8 mouse cellular contexts compared by ENCODE assay signal in genomic region chr11:115812533-115813420, GRCm38 (mm10). TPM values are rescaled to one million over a fixed set of nuclear protein-coding genes. Genes with fewer than 3 reads are reported as not detected.
DNase-seq lines count a peak whose midpoint lies in the region; ATAC-seq and TF ChIP-seq lines count a peak whose summit lies in the region.

No protein-coding gene starts in this region.

- no peak overlapping the region for H3K27ac ChIP-seq in embryonic fibroblast, embryonic 13.5 days (ENCODE audit: insufficient read depth, low read length)
- peak overlapping the region; percentile 53 for H3K27ac ChIP-seq in hindbrain, embryonic 16.5 days (ENCODE audit: low read depth, low read length)
- H3K27ac ChIP-seq in liver, embryonic 15.5 days (replicated peaks): peak overlapping the region; percentile 83

- H3K36me3 ChIP-seq in hindbrain, embryonic 16.5 days (ENCODE audit: control insufficient read depth, insufficient read depth, low read length): no peaks in the 10 kb centered on the region
- peaks cover 29% of the 10 kb centered on the region for H3K36me3 ChIP-seq in liver, embryonic 15.5 days (replicated peaks)

- intact Hi-C loops in gastrocnemius, postnatal 14 days (cut with DNase I; ENCODE audit: low total_unique reads): loop anchor here (10.0 kb wide), 1 partner anchor 168 kb away; no protein-coding TSS in a partner anchor

- no peaks in the 10 kb centered on the region for H3K27me3 ChIP-seq in hindbrain, embryonic 16.5 days (replicated peaks; ENCODE audit: control insufficient read depth, insufficient read depth, low read length)
- H3K27me3 ChIP-seq in liver, embryonic 15.5 days: no peaks in the 10 kb centered on the region

- no peak for TF ChIP-seq POLR2A in embryonic fibroblast, embryonic 13.5 days (IDR thresholded peaks at IDR 0.05; ENCODE audit: low read depth, low read length)

- no peak for ATAC-seq in cerebellum, adult (ENCODE audit: insufficient number of reproducible peaks, low FRiP score, low TSS enrichment)
- peak; percentile 3; the same call in 1 of the 2 replicates for ATAC-seq in hindbrain, embryonic 16.5 days
- ATAC-seq in liver, embryonic 15.5 days (ENCODE audit: insufficient read depth): peak; percentile 2

- H3K4me3 ChIP-seq in embryonic fibroblast, embryonic 13.5 days (ENCODE audit: insufficient read depth, low read length): peak overlapping the region; percentile 80
- H3K4me3 ChIP-seq in hindbrain, embryonic 16.5 days (ENCODE audit: low read length): peak overlapping the region; percentile 91
- peak overlapping the region; percentile 80 for H3K4me3 ChIP-seq in liver, embryonic 15.5 days (replicated peaks)

- no peaks in the 10 kb centered on the region for H3K9me3 ChIP-seq in hindbrain, embryonic 16.5 days (ENCODE audit: control insufficient read depth, low read length)
- no peaks in the 10 kb centered on the region for H3K9me3 ChIP-seq in liver, embryonic 15.5 days (replicated peaks)

- TF ChIP-seq CTCF in embryonic fibroblast, embryonic 13.5 days (IDR thresholded peaks at IDR 0.05; ENCODE audit: borderline replicate concordance, insufficient read depth, low read length): no peak

- 2% methylated on average over 25 of the region's 28 CpGs for WGBS in hindbrain, embryonic 16.5 days
- 10% methylated on average over 28 of the region's 28 CpGs for WGBS in liver, embryonic 15.5 days (ENCODE audit: insufficient replicate concordance)

- peaks cover 2% of the 10 kb centered on the region; the same call in 1 of the 2 replicates for H3K4me1 ChIP-seq in embryonic fibroblast, embryonic 13.5 days (ENCODE audit: control insufficient read depth, insufficient read depth, low read length)
- peaks cover 53% of the 10 kb centered on the region for H3K4me1 ChIP-seq in hindbrain, embryonic 16.5 days (ENCODE audit: control insufficient read depth, insufficient read depth, low read depth, low read length)
- H3K4me1 ChIP-seq in liver, embryonic 15.5 days (replicated peaks): peaks cover 81% of the 10 kb centered on the region

- H3K9ac ChIP-seq in hindbrain, embryonic 16.5 days (ENCODE audit: low read depth, low read length): peak overlapping the region; percentile 63
- H3K9ac ChIP-seq in liver, embryonic 15.5 days: peak overlapping the region; percentile 79

- H3K4me2 ChIP-seq in hindbrain, embryonic 16.5 days (ENCODE audit: low read length): peak overlapping the region; percentile 98
- peak overlapping the region; percentile 100 for H3K4me2 ChIP-seq in liver, embryonic 15.5 days

- peak; percentile 33 to 40 for DNase-seq in cerebellum, adult 18-20 months
- peak; percentile 10 for DNase-seq in MN1 (ENCODE audit: low spot score)
- peak; percentile 68 for DNase-seq in testis, postnatal 10 days (ENCODE audit: low spot score)
- no peak for DNase-seq in gastrocnemius, postnatal 14 days

RNA-seq across cellular contexts. Expression of gene Caskin2, which starts 0.7 kb away (rescaled TPM):
- 10.0 and 13.1 TPM in 2 replicates for polyA plus RNA-seq in embryonic fibroblast, embryonic 13.5 days (2011; ENCODE audit: insufficient read length, low read depth, missing spikeins)
- 9.0 and 12.6 TPM in 2 replicates for polyA plus RNA-seq in hindbrain, embryonic 16.5 days (2015; fragmentation: Nextera tagmentation; extraction: Ambion mirVana)
- polyA plus RNA-seq in liver, embryonic 15.5 days (2015; fragmentation: Nextera tagmentation; extraction: Ambion mirVana): 5.7 and 6.7 TPM in 2 replicates
- total RNA-seq in gastrocnemius, postnatal 14 days (2021): 10 to 100 TPM; 18.4 to 20.1 TPM

RNA-seq across cellular contexts. Expression of gene Tsen54, which starts 1.7 kb away (rescaled TPM):
- polyA plus RNA-seq in embryonic fibroblast, embryonic 13.5 days (2011; ENCODE audit: insufficient read length, low read depth, missing spikeins): 10.1 and 12.2 TPM in 2 replicates
- 18.7 and 23.3 TPM in 2 replicates for polyA plus RNA-seq in hindbrain, embryonic 16.5 days (2015; fragmentation: Nextera tagmentation; extraction: Ambion mirVana)
- 13.7 and 18.7 TPM in 2 replicates for polyA plus RNA-seq in liver, embryonic 15.5 days (2015; fragmentation: Nextera tagmentation; extraction: Ambion mirVana)
- total RNA-seq in gastrocnemius, postnatal 14 days (2021): 1 to 10 TPM; 5.8 to 7.8 TPM

RNA-seq across cellular contexts. Expression of gene Llgl2, which starts 11.1 kb away (rescaled TPM):
- polyA plus RNA-seq in embryonic fibroblast, embryonic 13.5 days (2011; ENCODE audit: insufficient read length, low read depth, missing spikeins): 3.0 and 3.7 TPM in 2 replicates
- 1.3 and 2.1 TPM in 2 replicates for polyA plus RNA-seq in hindbrain, embryonic 16.5 days (2015; fragmentation: Nextera tagmentation; extraction: Ambion mirVana)
- polyA plus RNA-seq in liver, embryonic 15.5 days (2015; fragmentation: Nextera tagmentation; extraction: Ambion mirVana): 11.9 and 16.2 TPM in 2 replicates
- total RNA-seq in gastrocnemius, postnatal 14 days (2021): 10 to 100 TPM; 11.2 to 11.5 TPM

RNA-seq across cellular contexts. Expression of gene Myo15b, which starts 45.4 kb away (rescaled TPM):
- polyA plus RNA-seq in embryonic fibroblast, embryonic 13.5 days (2011; ENCODE audit: insufficient read length, low read depth, missing spikeins): not detected in 2 replicates
- polyA plus RNA-seq in hindbrain, embryonic 16.5 days (2015; fragmentation: Nextera tagmentation; extraction: Ambion mirVana): 0.16 and 0.31 TPM in 2 replicates
- polyA plus RNA-seq in liver, embryonic 15.5 days (2015; fragmentation: Nextera tagmentation; extraction: Ambion mirVana): 0.45 and 0.46 TPM in 2 replicates
- under 1 TPM in 1 of 2 experiments, not detected in 1; 0.09 TPM for total RNA-seq in gastrocnemius, postnatal 14 days (2021)

RNA-seq across cellular contexts. Expression of gene Tmem94, which starts 47.5 kb away (rescaled TPM):
- polyA plus RNA-seq in embryonic fibroblast, embryonic 13.5 days (2011; ENCODE audit: insufficient read length, low read depth, missing spikeins): 15.1 and 17.4 TPM in 2 replicates
- polyA plus RNA-seq in hindbrain, embryonic 16.5 days (2015; fragmentation: Nextera tagmentation; extraction: Ambion mirVana): 22.0 and 29.0 TPM in 2 replicates
- polyA plus RNA-seq in liver, embryonic 15.5 days (2015; fragmentation: Nextera tagmentation; extraction: Ambion mirVana): 9.9 and 10.1 TPM in 2 replicates
- total RNA-seq in gastrocnemius, postnatal 14 days (2021): 10 to 100 TPM; 52.7 to 61.5 TPM
